Mouse (Mus musculus) ES-Bruce4 (cell line): Measurements from ENCODE around the gene Fyb2.

Experiments
- CTCF ChIP-seq: IDR thresholded peaks from one replicate; pipeline ENCODE4 v1.8.1; 2011; ENCODE audit warnings: low read depth, low read length
- EP300 ChIP-seq: IDR thresholded peaks from 2 replicates; pipeline ENCODE4 v1.6.1; 2011; ENCODE audit warnings: low read depth, low read length; ENCODE audit not compliant: insufficient read depth
- POLR2A ChIP-seq: IDR thresholded peaks from one replicate; pipeline ENCODE4 v1.8.1; 2011; ENCODE audit warnings: low read length; ENCODE audit not compliant: insufficient read depth

- TF ChIP-seq CTCF, result no peak
- TF ChIP-seq POLR2A, result no peak
- TF ChIP-seq EP300, result no peak
Measured at GRCm38 (mm10) chr4:104936011-104936410, 22.8 kb downstream of the Fyb2 start.
